Mouse (Mus musculus) E14TG2a.4 (cell line): ENCODE measurements at regions not wholly inside any gene's neighbourhood (a gene's known extent, or its start where the extent isn't known, plus 50 kb on each side); places are given as distances from the start of the nearest gene placed in this dataset.

Source experiments
- CTCF ChIP-seq: conservative IDR thresholded peaks from 2 replicates; pipeline ENCODE4 v1.5.1; 2014; ENCODE audit warnings: low read length
- POU5F1 ChIP-seq: IDR thresholded peaks from 2 replicates; pipeline ENCODE4 v1.6.1; 2014; ENCODE audit warnings: low read length, borderline replicate concordance

DNA sequence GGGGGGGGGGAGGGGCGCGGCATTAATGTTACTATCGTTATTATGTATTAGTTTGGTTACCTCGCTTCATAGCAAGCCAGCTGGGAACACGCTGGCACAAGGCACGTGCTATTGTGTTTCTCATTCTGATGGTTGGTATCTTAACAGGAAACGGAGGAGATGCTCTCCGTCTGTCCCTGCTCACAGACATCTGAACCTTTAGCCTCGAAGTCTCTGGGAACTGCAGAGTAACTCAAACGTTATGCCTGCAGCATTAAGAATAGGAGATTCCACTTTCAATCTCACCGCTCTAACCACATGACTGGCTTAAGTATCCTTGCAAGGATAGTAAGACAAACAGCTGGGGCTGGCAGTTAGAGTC, 80.0 kb downstream of the Nfkbiz start:
- no peak for TF ChIP-seq CTCF
- TF ChIP-seq POU5F1 = no peak
